Mouse (Mus musculus) stomach, postnatal 0 days (tissue): Measurements from ENCODE around the gene Tmem104.

Source experiments
- CTCF ChIP-seq: IDR thresholded peaks from 2 replicates; pipeline ENCODE4 v1.5.1; 2016; ENCODE audit warnings: antibody characterized with exemption, low read depth, mild to moderate bottlenecking, moderate library complexity
- EP300 ChIP-seq: optimal IDR thresholded peaks from 2 replicates; pipeline ENCODE3; 2016; ENCODE audit warnings: antibody characterized with exemption

DNA sequence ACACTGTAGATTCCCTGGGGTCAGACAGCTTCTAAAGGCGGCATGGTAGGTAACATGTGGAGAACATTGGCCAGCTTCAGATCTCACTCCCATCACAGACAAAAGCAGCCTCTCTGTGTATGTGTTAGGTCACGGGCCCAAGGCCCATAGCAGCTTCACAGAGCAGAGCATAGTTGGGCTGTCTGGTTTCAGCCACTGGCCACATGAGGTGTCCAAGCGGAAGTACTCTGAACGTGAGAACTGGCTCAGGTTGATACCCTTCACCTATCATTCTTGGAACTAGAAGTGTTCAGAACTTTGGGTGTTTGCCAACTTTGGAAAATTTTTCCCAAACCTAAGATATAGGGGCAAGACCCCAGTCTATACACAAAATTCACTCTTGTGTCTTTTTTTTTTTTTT lies 17.9 kb upstream of the Tmem104 start:
- TF ChIP-seq CTCF (no peak), EP300 (no peak)
